Mouse (Mus musculus) midbrain, embryonic 14.5 days (tissue): ENCODE measurements around the gene Mapk8. TPM values are rescaled to one million over a fixed set of nuclear protein-coding genes. Genes with fewer than 3 reads are reported as not detected.

Experiments used
- ATAC-seq: fragments of 200-750 bp; cut with Nextera tagmentation; 2 replicates; pipeline ENCODE4 v1.8.0; 2017; ENCODE audit warnings: moderate number of reproducible peaks, moderate library complexity; ENCODE audit not compliant: low FRiP score, low TSS enrichment
- DNase-seq: peaks from one replicate; pipeline ENCODE4 v3.0.0-alpha.2; 2015
- H3K27ac ChIP-seq: fragments of 300-500 bp; sonication (generic); replicated peaks from 2 replicates; pipeline ENCODE4 v1.5.1; 2014; ENCODE audit warnings: mild to moderate bottlenecking, low read depth, low read length, moderate library complexity
- H3K27me3 ChIP-seq: fragments of 300-500 bp; sonication (generic); 2 replicates; pipeline ENCODE4 v1.6.1; 2014; ENCODE audit warnings: low read length, control low read depth, mixed read lengths; ENCODE audit not compliant: control insufficient read depth, insufficient read depth
- H3K36me3 ChIP-seq: fragments of 300-500 bp; sonication (generic); 2 replicates; pipeline ENCODE4 v1.6.1; 2014; ENCODE audit warnings: low read length, control low read depth; ENCODE audit not compliant: control insufficient read depth, insufficient read depth
- H3K4me1 ChIP-seq: fragments of 300-500 bp; sonication (generic); 2 replicates; pipeline ENCODE4 v1.6.1; 2014; ENCODE audit warnings: mild to moderate bottlenecking, antibody characterized with exemption, low read length, control low read depth; ENCODE audit not compliant: control insufficient read depth, insufficient read depth
- H3K4me2 ChIP-seq: fragments of 300-500 bp; sonication (generic); 2 replicates; pipeline ENCODE4 v1.6.1; 2014; ENCODE audit warnings: mild to moderate bottlenecking, low read length, moderate library complexity
- H3K4me3 ChIP-seq: fragments of 300-500 bp; sonication (generic); replicated peaks from 2 replicates; pipeline ENCODE4 v1.5.1; 2014; ENCODE audit warnings: low read depth, low read length
- H3K9ac ChIP-seq: fragments of 300-500 bp; sonication (generic); replicated peaks from 2 replicates; pipeline ENCODE4 v1.6.1; 2014; ENCODE audit warnings: mild to moderate bottlenecking, low read length, moderate library complexity
- H3K9me3 ChIP-seq: fragments of 300-500 bp; sonication (generic); 2 replicates; pipeline ENCODE4 v1.6.1; 2016; ENCODE audit warnings: low read length, control low read depth, mixed read lengths; ENCODE audit not compliant: control insufficient read depth
- WGBS: fragments of 180-500 bp; shearing (Covaris S2); extraction: QIAGEN DNeasy Blood & Tissue Kit; methylation state at CpG from one replicate; pipeline ENCODE4 v1.1.7; 2014; 5-methylcytosine and 5-hydroxymethylcytosine counted together
- polyA plus RNA-seq: library from polyadenylated mRNA; unstranded; fragments of >200 nt; fragmentation: Nextera tagmentation; extraction: Ambion mirVana; gene quantifications from 2 replicates; pipeline ENCODE4 v1.2.1, GENCODE M21; 2014

Gene Mapk8
- polyA plus RNA-seq, 1 experiment from 2014 or later, result 48.7 TPM

DNA sequence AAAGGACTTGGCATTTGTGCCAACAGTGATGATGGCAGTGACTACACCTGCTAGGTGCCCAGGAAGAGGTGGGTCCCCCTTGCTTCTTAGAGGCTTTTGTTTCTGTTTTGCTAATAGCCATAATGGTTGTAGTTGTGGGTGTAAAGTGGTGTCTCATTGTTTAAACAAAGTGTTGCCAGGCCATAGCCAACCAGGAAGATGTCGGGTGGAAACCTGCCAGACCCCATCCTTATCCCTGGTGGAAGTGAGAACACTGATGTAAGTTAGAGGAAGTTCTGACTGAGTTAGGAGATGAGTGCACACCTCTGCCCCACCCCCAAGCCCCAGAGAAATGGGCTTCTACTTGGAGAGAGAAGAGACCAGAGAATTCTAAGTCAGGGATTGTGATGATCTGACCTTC is 98.8 kb downstream of the Mapk8 start:
- no peak for DNase-seq
- 86% methylated on average over 1 of the region's 1 CpGs for WGBS

DNA sequence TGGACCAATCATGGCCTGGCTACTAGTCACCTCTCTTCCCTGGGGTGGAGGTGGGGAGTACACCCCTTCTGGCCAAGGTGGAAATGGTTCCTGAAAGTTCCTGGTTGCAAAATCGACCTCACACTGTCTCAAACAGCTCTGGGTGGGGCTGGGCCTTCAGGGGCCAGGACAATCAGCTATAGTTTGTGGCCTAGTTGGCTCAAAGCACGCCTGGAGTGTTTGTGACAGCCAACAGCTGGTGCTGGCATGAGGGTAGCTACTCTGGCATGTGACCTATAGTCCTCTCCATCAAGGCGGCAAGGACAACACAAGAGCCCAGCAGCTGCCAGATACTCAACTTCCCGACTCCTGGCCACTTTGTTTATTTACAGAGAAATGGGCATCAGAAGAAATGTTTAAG is 99.2 kb downstream of the Mapk8 start:
- ATAC-seq (no peak), DNase-seq (no peak)
- peaks cover 30% of the 10 kb centered on the region for H3K27me3 ChIP-seq
- no peak overlapping the region for H3K27ac ChIP-seq
- H3K4me3 ChIP-seq, result no peak overlapping the region
- WGBS, result 67% methylated on average over 4 of the region's 4 CpGs
- no peaks in the 10 kb centered on the region for H3K9me3 ChIP-seq
- no peak overlapping the region for H3K4me2 ChIP-seq
- no peaks in the 10 kb centered on the region for H3K36me3 ChIP-seq
- H3K9ac ChIP-seq, result no peak overlapping the region
- no peaks in the 10 kb centered on the region for H3K4me1 ChIP-seq

More for the DNA sequence above, 98.8 kb downstream of the Mapk8 start:
- H3K27me3 ChIP-seq, result peaks cover 31% of the 10 kb centered on the region
- no peak overlapping the region for H3K27ac ChIP-seq
- H3K36me3 ChIP-seq, result no peaks in the 10 kb centered on the region
- no peak for ATAC-seq
- H3K9ac ChIP-seq, result no peak overlapping the region
- H3K4me3 ChIP-seq, result no peak overlapping the region
- no peaks in the 10 kb centered on the region for H3K9me3 ChIP-seq
- no peak overlapping the region for H3K4me2 ChIP-seq
- H3K4me1 ChIP-seq, result no peaks in the 10 kb centered on the region

DNA sequence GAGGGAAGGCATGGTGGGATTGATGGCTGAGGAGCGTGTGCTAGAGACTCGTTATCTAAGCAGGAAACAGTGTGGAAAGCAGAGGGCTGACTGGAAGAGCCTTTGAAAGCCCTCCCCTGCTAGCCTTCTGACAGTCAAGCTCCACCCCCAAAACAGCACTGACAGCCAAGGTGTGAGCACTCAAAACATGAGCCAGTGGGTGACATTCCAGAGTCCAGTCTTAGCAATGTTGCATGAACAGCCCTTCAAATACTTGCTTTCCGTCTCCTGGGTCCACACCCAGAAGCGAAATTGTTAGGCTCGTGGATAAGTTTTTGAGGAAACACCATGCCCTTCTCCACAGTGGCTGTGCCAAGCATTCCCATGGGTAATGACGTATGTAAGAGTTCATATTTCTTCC is 100.4 kb downstream of the Mapk8 start:
- H3K27ac ChIP-seq, result no peak overlapping the region
- ATAC-seq (no peak), DNase-seq (no peak)
- H3K4me2 ChIP-seq, result no peak overlapping the region
- no peak overlapping the region for H3K4me3 ChIP-seq
- no peaks in the 10 kb centered on the region for H3K36me3 ChIP-seq
- H3K27me3 ChIP-seq, result peaks cover 19% of the 10 kb centered on the region
- WGBS, result 86% methylated on average over 6 of the region's 6 CpGs
- no peaks in the 10 kb centered on the region for H3K9me3 ChIP-seq
- no peaks in the 10 kb centered on the region for H3K4me1 ChIP-seq
- no peak overlapping the region for H3K9ac ChIP-seq

DNA sequence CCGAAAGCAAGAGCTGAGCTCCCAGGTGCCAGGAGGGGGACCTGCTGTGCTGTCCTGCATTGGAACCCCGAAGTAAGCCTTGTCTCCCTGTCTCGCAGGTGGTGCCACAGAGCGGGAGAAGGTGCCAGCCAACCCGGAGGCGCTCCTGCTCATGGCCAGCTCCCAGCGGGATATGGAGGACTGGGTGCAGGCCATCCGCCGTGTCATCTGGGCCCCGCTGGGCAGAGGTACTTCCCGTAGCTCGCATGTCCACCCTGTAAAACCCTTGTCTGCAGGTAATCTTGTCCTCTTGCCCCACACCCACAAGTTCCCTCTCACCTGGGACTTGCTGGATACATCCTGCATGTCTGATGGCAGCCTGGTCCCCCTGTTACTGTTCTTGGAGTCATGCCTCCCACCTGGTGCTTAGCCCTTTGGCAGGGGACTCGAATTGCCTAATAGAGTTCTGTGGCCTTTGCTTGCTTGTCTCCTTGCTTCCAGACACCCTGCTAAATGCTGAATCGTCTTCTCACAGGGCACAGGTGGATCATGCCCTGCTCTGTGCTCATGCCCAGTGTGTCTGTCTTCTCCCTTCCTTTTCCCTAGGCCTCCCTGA is 103.7 kb downstream of the Mapk8 start:
- H3K9ac ChIP-seq, result no peak overlapping the region
- H3K27ac ChIP-seq, result no peak overlapping the region
- no peaks in the 10 kb centered on the region for H3K4me1 ChIP-seq
- WGBS, result 88% methylated on average over 14 of the region's 14 CpGs
- no peak overlapping the region for H3K4me2 ChIP-seq
- DNase-seq (no peak), ATAC-seq (no peak)
- no peaks in the 10 kb centered on the region for H3K9me3 ChIP-seq
- no peak overlapping the region for H3K4me3 ChIP-seq
- H3K36me3 ChIP-seq, result no peaks in the 10 kb centered on the region
- H3K27me3 ChIP-seq, result no peaks in the 10 kb centered on the region

DNA sequence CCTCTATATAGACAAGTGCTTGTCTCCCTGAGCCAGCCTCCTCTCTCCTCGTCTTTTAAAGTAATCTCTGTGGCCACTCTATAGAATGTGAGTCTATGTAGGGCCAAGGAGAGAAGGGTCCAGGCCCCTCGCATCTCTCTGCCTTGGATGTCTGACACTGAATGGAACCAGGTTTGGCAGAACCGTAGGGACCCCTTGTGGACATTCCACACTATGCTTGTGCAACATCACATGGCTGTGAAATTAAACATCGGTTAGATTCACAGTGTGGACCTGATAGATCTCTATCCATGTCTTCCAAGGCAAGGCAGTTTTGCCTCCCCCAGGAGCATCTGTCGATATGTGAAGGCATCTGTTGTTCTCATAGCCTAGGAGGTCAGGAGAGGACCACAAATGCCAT is 108.3 kb downstream of the Mapk8 start:
- H3K9me3 ChIP-seq, result no peaks in the 10 kb centered on the region
- H3K4me3 ChIP-seq, result no peak overlapping the region
- H3K27me3 ChIP-seq, result no peaks in the 10 kb centered on the region
- WGBS, result 76% methylated on average over 5 of the region's 5 CpGs
- H3K36me3 ChIP-seq, result no peaks in the 10 kb centered on the region
- ATAC-seq, result no peak
- no peak overlapping the region for H3K9ac ChIP-seq
- H3K4me1 ChIP-seq, result no peaks in the 10 kb centered on the region
- DNase-seq, result no peak
- no peak overlapping the region for H3K4me2 ChIP-seq
- H3K27ac ChIP-seq, result no peak overlapping the region

DNA sequence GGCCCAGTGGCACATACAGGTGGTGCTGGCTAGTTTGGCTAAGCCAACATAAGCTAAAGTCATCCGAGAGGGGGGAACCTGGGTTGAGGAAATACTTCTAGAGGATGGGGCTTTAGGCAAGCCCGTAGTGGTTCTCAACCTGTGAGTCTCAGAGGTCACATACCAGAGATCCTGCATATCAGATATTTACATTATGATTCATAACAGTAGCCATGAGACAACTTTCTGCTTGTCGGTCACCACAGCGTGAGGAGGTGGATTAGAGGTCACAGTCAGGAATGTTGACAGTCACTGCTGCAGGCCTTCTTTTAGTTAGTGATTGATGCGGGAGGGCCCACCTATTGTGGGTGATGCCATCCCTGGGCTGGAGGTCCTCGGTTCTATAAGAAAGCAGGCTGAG is 111.2 kb downstream of the Mapk8 start:
- H3K27me3 ChIP-seq, result no peaks in the 10 kb centered on the region
- H3K9ac ChIP-seq, result no peak overlapping the region
- ATAC-seq (no peak), DNase-seq (no peak)
- no peaks in the 10 kb centered on the region for H3K9me3 ChIP-seq
- H3K4me1 ChIP-seq, result no peaks in the 10 kb centered on the region
- H3K27ac ChIP-seq, result no peak overlapping the region
- 77% methylated on average over 6 of the region's 6 CpGs for WGBS
- no peak overlapping the region for H3K4me2 ChIP-seq
- no peak overlapping the region for H3K4me3 ChIP-seq
- H3K36me3 ChIP-seq, result no peaks in the 10 kb centered on the region

DNA sequence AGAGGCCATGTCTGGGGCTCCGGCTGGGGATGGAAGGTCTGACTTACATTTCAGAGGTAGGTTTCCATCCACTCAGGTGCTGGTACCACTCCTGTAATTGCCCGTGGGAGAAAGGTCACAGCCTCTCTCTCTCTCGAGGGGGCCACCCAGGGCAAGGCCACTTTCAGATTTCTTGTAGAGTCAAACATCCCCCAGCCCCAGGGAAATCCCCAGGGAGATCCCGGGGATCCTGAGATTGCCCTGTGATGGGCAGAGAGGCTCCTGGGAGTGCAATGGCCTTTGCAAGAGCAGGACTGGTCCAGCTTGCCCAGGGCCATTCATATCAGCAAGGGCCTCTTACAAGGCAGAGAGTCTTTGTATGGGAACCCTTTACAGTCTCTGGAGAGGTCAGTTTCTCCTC is 112.6 kb downstream of the Mapk8 start:
- no peak overlapping the region for H3K4me2 ChIP-seq
- H3K4me1 ChIP-seq, result no peaks in the 10 kb centered on the region
- H3K4me3 ChIP-seq, result no peak overlapping the region
- ATAC-seq (no peak), DNase-seq (no peak)
- H3K27me3 ChIP-seq, result no peaks in the 10 kb centered on the region
- H3K9ac ChIP-seq, result no peak overlapping the region
- no peak overlapping the region for H3K27ac ChIP-seq
- no peaks in the 10 kb centered on the region for H3K36me3 ChIP-seq
- 82% methylated on average over 4 of the region's 4 CpGs for WGBS
- H3K9me3 ChIP-seq, result no peaks in the 10 kb centered on the region

DNA sequence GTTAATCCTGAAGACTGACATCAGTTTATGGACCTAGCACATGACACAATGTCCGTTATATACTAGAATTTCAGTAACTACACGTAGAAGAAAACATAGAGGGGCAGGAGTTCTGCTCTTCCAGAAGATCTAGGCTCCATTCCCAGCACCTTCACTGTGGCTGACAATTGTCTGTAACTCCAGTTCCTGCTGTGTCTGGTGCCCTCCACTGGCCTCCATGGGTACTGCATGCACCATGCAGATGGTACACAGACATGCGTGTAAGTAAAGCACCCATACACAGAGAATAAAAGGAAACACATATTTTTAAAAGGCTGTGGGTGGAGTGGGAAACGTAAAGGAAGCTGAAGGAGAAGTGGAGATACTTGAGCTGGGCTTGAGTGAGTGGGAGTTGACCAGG is 113.1 kb downstream of the Mapk8 start:
- Histone ChIP-seq H3K4me2 (no peak overlapping the region), H3K4me3 (no peak overlapping the region), H3K27ac (no peak overlapping the region), H3K36me3 (no peaks in the 10 kb centered on the region), H3K27me3 (no peaks in the 10 kb centered on the region), H3K9ac (no peak overlapping the region), H3K9me3 (no peaks in the 10 kb centered on the region), H3K4me1 (no peaks in the 10 kb centered on the region)
- ATAC-seq (no peak), DNase-seq (no peak)
- WGBS, result 80% methylated on average over 4 of the region's 4 CpGs

DNA sequence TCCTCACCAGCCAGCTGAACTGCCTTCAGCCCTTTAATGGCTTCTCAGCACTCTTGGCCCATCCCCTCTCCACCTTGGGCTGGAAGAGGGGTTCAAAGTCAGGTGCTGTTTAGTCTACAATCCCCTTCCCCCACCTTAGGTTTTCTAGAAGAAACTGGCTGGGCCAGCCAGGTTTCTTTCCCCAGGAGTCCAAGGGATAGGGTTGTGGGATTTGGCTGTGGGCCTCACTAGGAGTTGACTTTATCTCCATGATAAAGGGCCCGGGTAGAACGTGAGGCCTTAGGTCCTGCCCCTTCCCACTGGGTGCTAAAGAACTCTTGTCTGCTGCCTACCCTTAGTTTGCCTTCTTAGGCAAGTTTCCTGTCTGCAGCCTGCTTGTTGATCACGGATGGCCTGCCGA is 115.3 kb downstream of the Mapk8 start:
- H3K27me3 ChIP-seq, result no peaks in the 10 kb centered on the region
- H3K4me2 ChIP-seq, result no peak overlapping the region
- no peak overlapping the region for H3K27ac ChIP-seq
- ATAC-seq, result no peak
- H3K4me1 ChIP-seq, result no peaks in the 10 kb centered on the region
- no peaks in the 10 kb centered on the region for H3K9me3 ChIP-seq
- 40% methylated on average over 4 of the region's 4 CpGs for WGBS
- no peaks in the 10 kb centered on the region for H3K36me3 ChIP-seq
- DNase-seq, result no peak
- H3K9ac ChIP-seq, result no peak overlapping the region
- no peak overlapping the region for H3K4me3 ChIP-seq
